Mouse (Mus musculus): ENCODE data around the gene Gm6309.
"Not testable (repeated sequence)": the region's sequence is repeated elsewhere in the genome, so short reads cannot be mapped to it uniquely, and the experiment has no call there.

Gene Gm6309

DNA sequence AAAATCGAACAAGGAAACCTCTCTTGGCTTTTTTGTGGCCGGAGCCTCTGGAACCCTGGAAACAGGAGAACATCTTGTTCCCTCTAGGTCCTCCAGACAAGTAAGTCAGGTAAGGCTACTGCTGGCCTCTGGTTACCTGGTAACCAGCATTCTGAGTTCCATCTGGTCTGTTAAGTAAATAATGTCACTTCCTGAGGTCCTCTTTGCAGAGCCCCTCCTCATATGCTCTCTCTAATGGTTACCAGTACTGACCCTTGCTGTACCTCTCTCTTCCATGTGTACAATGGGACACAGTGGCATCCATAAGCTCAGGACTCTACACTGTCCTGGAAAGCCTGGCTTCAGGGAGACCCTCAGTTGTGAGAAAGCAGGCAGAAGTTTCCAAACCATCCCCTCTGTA lies at the start of gene Gm6309:
Gene Gm6309, minus strand, starts transcription at position 101 of the 400 bp plus-strand sequence.
- DNase-seq (ENCODE audit: low spot score), result not testable (repeated sequence)

DNA sequence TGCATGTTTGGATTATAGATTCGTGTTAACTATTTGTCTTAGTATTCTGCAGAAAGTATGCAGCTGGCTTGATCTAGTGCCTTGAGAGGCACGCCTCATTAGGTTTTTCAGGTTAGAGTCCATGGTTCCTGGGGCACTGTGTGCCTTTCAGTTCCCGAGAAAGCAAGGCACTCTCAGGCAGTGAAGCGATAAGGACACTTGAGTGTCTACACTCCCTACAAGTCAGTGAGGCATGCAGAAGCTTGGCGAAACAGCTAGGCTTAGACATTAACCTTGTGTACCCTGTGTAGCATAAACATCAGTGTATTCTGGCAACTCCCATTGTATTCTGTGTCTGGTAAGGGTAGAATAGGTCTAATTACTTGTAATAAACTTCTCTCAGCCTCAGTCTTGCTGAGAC lies 35.0 kb upstream of the Gm6309 start:
- no peak for DNase-seq (ENCODE audit: low spot score)

DNA sequence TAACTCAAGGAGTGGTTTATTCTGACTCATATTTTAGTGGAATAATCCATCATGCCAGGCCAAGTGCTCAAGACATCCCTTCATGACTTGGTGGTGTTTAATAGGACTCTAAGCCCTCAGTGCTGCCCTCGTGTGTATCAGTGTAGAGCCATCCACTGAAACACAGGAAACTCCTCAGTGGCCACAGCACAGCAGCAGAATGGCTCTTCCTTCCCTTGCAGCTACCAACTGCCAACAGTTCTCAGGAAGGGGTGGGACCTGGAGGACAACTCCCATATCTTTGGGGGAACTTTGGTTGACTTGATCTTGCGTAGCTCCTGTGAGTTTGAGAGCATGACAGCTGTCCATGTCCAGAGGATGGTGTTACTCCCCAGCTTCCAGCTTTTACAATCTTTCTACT lies 33.4 kb upstream of the Gm6309 start:
- DNase-seq (ENCODE audit: low spot score), result no peak

DNA sequence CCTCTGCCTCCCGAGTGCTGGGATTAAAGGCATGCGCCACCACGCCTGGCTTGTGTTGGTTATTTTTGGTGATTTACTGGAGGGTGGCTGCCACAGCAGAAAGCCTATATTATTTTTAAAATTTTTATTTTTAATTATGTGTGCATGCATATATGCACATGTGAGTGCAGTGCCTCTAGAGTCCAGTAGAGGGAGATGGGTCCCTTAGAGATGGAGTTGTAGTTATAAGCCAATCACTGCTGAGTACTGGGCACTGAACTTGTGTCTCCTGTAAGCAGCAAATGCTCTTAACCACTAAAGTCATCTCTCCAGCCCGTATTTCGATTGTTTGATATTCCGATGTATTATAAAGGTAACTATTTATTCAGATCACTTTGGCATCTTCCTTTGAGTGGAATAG lies 30.1 kb upstream of the Gm6309 start:
- no peak for DNase-seq (ENCODE audit: low spot score)

DNA sequence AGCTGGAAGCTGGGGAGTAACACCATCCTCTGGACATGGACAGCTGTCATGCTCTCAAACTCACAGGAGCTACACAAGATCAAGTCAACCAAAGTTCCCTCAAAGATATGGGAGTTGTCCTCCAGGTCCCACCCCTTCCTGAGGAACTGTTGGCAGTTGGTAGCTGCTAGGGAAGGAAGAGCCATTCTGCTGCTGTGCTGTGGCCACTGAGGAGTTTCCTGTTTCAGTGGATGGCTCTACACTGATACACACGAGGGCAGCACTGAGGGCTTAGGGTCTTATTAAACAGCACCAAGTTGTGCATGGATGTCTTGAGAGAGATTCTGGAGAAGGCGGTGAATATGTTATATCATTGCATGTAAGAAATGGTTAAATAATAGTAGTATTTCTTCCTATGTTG lies 29.0 kb upstream of the Gm6309 start:
- DNase-seq (ENCODE audit: low spot score), result no peak

DNA sequence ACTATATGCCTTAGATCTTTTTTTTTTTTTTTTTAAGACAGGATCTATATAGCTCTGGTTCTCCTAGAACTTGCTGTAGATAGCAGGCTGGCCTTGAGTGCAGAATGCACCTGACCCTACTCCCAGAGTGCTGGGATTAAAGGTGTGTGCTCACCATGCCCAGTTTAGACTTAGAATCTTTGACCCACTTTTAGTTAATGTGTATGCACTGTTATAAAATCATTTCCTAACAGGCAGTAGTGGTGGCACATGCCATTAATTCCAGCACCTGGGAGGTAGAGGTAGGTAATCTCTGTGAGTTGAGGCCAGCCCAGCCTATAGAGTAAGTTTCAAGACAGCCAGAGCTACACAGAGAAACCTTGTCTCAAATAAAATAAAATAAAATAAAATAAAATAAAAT lies 28.6 kb upstream of the Gm6309 start:
- DNase-seq (ENCODE audit: low spot score), result no peak

DNA sequence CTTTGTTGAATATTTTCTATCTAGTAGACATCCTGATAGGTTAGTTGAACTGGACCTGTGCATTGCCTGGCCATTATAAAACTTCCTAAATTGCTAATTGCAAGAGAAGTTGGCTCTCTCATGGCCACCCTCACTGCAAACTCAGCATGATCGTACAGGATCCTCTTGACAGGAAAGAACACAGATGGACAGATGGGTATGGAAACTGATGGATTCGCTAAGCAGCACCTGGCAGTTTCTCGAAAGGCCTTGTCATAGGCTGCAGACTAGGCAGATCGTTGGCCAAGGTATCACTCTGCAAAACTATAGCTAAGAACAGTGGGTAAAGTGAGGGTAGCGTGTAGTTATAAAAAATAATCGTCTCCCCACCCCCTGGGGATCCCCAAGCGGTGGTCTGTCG lies 22.8 kb upstream of the Gm6309 start:
- no peak for DNase-seq (ENCODE audit: low spot score)

DNA sequence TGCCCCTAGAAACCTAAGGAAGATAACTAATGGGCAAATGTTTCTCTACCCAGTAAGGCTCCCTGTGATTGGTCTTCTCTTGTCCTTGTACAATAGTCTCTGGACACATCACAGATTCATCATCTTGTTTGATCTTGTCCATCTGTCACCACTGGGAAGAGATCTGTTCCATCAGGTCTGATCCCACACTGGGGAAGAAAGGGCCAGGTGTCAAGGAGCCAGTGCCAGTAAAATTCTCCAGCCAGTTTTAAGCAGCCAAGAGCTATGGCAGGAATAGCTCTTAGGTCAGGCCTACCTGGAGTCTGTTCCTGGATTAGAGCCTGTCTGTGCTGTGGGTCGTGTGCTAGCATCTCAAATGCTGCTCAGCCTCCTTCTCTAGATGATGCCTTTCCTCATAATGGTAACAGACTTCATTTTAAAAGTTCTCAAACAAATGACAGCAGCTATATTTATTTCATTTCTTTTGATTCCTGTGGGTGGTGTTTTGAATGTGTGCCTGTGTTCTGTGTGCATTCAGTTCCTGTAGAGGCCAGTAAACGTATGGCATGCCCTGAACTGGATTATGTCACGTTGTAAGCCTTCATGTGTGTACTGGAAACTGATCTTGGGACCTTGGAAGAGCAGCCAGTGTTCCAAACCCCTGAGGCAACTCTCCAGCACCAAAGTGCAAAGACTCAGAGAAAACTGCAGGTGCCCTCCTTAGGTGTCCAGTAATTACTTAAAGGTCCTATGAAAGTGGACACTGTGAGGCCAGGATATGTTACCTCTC lies 20.2 kb upstream of the Gm6309 start:
- no peak for DNase-seq (ENCODE audit: low spot score)

DNA sequence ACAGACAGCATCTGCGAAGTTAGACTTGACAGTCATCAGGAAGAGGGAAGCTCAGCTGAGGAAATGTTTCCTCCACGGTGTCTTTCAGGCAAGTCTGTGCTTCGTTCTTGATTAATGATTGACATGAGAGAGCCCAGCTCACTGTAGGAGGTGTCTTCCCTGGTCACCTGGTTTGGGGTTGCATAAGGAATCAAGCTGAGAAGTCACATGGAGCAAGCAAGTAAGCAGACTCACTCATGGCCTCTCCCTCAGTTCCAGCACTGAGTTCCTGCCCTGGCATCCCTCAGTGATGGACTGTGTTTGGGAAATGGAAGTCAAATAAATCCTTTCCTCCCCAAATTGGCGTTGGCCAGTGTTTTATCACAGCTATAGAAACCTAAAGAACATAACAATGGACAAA lies 19.6 kb upstream of the Gm6309 start:
- no peak for DNase-seq (ENCODE audit: low spot score)

DNA sequence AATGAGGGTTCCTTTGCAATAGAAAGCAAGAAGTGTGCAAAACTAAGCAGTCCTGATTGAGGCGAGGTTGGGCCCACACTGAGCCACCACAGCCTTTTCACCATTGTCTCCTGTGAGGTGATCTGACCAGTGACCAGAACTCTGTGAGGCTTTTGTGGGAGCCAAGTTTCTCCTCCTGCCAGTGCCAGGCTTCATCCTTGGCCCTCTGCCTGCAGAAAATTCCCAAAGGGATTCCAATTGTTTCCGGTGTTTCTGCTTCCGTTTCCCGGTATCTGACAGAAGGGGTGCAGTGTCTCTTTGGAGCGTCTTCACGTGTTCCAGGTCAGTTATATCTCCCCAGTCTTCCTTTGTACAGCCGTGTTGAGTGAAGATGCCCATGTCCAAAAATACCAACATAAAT lies 18.2 kb upstream of the Gm6309 start:
- no peak for DNase-seq (ENCODE audit: low spot score)

DNA sequence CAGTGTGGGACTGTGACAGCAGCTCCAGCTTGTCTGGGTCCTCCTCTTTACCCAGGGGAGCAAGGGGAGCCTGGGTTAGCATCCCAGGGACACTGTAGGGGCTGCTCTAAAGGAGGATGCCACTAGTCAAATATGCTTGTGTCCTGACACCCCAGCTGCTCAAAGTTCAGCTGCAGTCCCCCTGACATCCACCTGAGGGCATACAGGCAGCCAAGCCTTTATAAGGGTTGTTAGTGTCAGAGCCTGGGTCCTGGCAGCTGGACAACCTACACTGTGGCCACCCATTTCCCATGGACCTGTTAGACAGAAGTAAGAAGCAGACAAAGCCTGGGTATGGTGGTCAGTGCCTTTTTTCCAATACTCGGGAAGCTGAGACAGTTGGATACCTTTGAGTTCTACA lies 17.6 kb upstream of the Gm6309 start:
- no peak for DNase-seq (ENCODE audit: low spot score)

DNA sequence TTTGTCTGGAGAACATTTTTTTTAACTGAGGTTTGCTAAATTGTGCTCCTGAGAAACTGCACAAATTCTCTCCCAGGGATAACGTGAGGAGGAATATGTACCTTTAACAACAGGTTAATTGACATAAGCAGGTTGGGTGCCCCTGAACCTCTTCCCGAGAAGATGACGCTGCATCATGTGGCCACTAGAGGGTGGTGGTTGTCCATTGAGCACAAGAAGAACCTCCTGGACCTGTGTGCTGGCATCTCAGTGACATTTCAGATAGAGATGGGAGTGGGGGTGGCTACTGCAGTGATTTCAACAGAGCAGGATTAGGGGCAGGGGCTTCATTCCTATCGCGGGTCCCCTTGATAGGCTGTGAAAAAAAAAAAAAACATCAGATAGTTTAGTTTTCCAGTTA lies 16.9 kb upstream of the Gm6309 start:
- DNase-seq (ENCODE audit: low spot score), result peak; percentile 67

DNA sequence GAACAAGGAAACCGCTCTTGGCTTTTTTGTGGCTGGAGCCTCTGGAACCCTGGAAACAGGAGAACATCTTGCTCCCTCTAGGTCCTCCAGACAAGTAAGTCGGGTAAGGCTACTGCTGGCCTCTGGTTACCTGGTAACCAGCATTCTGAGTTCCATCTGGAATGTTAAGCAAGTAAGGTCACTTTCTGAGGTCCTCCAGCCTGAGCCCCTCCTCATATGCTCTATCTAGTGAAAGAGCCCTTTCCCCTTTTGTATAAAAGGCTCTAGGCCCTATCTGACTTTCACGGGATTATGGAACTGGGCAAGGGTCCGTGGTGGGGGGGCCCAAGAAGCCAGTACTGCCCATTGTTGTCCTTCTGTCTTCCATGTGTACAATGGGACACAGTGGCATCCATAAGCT lies 14.7 kb upstream of the Gm6309 start, which contains the start of gene 1700001J03Rik:
Gene 1700001J03Rik, minus strand, starts transcription at position 101 of the 400 bp plus-strand sequence.
- not testable (repeated sequence) for DNase-seq (ENCODE audit: low spot score)

DNA sequence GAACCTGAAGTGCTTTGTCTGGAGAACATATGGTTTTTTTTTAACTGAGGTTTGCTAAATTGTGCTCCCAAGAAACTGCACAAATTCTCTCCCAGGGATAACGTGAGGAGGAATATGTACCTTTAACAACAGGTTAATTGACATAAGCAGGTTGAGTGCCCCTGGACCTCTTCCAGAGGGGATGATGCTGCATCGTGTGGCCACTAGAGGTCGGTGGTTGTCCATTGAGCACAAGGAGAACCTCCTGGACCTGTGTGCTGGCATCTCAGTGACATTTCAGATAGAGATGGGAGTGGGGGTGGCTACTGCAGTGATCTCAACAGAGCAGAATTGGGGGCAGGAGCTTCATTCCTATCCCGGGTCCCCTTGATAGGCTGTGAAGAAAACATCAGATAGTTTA lies 2.2 kb upstream of the Gm6309 start:
- not testable (repeated sequence) for DNase-seq (ENCODE audit: low spot score)

DNA sequence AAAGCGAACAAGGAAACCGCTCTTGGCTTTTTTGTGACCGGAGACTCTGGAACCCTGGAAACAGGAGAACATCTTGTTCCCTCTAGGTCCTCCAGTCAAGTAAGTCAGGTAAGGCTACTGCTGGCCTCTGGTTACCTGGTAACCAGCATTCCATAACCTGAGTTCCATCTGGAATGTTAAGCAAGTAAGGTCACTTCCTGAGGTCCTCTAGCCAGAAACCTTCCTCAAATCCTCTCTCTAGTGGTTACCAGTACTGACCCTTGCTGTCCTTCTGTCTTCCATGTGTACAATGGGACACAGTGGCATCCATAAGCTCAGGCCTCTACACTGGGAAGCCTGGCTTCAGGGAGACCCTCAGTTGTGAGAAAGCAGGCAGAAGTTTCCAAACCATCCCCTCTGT lies 10.1 kb downstream of the Gm6309 start, which contains the start of gene Gm5565:
Gene Gm5565, minus strand, starts transcription at position 101 of the 400 bp plus-strand sequence.
- not testable (repeated sequence) for DNase-seq (ENCODE audit: low spot score)

DNA sequence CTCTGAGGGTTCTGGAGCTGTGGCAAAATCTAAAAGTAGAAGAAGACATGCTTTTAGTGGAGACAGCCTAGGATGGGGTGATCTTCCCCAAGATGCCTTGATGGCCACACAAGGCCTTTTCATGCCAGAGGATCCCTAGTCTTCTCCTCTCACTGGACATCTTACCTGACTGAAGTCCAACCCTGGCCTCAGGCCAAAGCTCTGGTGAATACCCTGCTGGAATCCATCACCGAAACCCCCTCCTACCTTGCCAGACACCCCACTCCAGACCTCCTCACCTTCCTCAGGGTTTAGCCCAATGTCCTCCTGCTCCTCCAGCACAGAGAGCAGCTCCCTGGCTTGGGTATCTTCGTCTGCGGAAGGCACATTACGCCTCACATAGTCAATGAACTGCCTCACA lies 12.2 kb downstream of the Gm6309 start:
- not testable (repeated sequence) for DNase-seq (ENCODE audit: low spot score)

DNA sequence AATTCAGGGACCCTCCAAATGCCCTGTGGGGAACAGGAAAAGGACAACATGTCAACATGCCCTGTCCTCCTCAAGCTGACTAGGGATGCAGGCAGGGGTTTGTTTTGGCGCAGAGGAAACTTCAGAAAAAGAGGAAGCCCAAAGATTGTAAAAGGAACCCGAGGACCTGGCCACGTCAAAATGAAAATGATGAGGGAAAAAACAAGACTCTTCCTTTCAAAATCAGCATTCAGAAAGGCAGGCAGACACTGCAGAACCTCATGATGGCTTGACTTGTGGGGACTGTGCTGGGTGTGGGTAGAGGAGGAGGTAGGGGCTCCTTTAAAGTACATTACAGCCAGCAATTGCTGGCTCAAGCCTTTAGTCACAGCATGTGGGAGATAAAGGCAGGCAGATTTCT lies 20.1 kb downstream of the Gm6309 start:
- no peak for DNase-seq (ENCODE audit: low spot score)

DNA sequence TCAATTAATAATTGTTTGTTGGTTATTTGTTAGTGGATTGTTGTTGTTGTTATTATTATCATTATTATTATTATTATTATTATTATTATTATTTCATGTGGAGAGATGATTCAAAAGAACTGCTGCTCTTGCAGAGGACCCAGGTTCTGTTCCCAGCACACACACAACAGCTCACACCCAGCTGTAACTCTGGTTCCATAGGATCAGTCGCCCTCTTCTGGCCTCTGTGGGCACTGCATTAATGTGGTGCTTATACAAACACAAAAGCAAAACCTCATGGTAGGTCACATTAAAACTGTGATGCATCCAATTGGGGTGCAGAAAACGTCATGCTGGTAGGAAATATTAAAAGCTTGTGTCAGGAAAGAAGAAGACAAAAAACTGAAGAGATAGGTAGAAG lies 22.6 kb downstream of the Gm6309 start:
- DNase-seq (ENCODE audit: low spot score), result no peak
